In the genomic region with DNA sequence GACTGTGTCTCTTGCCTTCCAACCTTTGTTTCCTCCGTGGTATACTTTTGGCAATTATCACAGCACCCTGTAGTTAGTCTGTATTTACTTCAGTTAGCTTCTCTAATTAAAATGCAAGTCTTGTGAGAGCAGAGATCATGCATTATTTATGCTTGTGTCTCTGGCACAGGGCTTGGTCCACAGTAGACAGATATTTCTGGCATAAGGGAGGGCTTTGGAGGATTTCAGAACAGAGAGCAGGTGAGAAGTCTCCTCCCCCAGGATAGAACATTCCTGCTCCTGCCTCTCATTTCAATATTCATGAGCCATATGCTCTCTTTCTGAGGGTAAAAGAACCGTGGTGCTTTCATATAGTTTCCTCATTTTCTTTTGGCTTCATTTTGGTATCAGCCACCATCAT, we compare ENCODE assay signal across 16 mouse cellular contexts.
DNase-seq lines count a peak whose midpoint lies in the region; ATAC-seq lines count a peak whose summit lies in the region.
"Had no signal": no experiment of that assay in that cellular context is flagged by ENCODE, and none has a peak within 500 bp of the region (broad histone marks: within the 10 kb centered on the region; RNA-seq: fewer than 3 reads in every experiment).

No protein-coding gene starts in this region.

- H3K27ac ChIP-seq in forebrain, embryonic 14.5 days (ENCODE audit: low read depth, low read length) = peak overlapping the region; percentile 48; the same call in 1 of the 2 replicates
- no peak overlapping the region for H3K27ac ChIP-seq in hindbrain, embryonic 14.5 days
- H3K27ac ChIP-seq in neural tube, embryonic 13.5 days (replicated peaks) = no peak overlapping the region
- H3K27ac ChIP-seq: embryonic facial prominence, embryonic 13.5 days; heart, adult 2 months; layer of hippocampus, adult 2 months; limb, embryonic 13.5 days had no signal

- peak; percentile 23 for DNase-seq in left cerebral cortex, adult 11 months (ENCODE audit: low spot score)
- DNase-seq in left cerebral cortex, postnatal 4 days = no peak
- DNase-seq in forebrain, embryonic 14.5 days (ENCODE audit: low spot score) = peak; percentile 86
- peak; percentile 46 for DNase-seq in hindbrain, embryonic 14.5 days (ENCODE audit: low spot score)
- DNase-seq in ovary, postnatal 14 days (ENCODE audit: low spot score) = no peak
- no peak for DNase-seq in gastrocnemius, postnatal 4 days (ENCODE audit: low spot score in 2 of 2)
- DNase-seq: cerebellum, postnatal 14 days; heart, adult 2 months; heart, postnatal 10 days; kidney, adult 18-20 months; lung, adult 2 months; thymus, postnatal 25 days had no signal

- no peak overlapping the region for H3K9ac ChIP-seq in forebrain, embryonic 14.5 days (ENCODE audit: low read length)
- no peak overlapping the region for H3K9ac ChIP-seq in hindbrain, embryonic 14.5 days
- H3K9ac ChIP-seq in neural tube, embryonic 13.5 days = no peak overlapping the region
- H3K9ac ChIP-seq: embryonic facial prominence, embryonic 13.5 days; limb, embryonic 13.5 days had no signal

- H3K9me3 ChIP-seq in forebrain, embryonic 14.5 days (replicated peaks; ENCODE audit: control insufficient read depth, low read length) = no peaks in the 10 kb centered on the region
- no peaks in the 10 kb centered on the region for H3K9me3 ChIP-seq in hindbrain, embryonic 14.5 days (ENCODE audit: control insufficient read depth, low read length)
- H3K9me3 ChIP-seq in neural tube, embryonic 13.5 days = no peaks in the 10 kb centered on the region
- H3K9me3 ChIP-seq: embryonic facial prominence, embryonic 13.5 days; limb, embryonic 13.5 days had no signal

- peak; percentile 95 for ATAC-seq in forebrain, embryonic 14.5 days
- peak; percentile 85 for ATAC-seq in hindbrain, embryonic 14.5 days (ENCODE audit: low FRiP score)
- ATAC-seq in neural tube, embryonic 13.5 days (ENCODE audit: low read depth) = peak; percentile 66; the same call in 1 of the 2 replicates

- WGBS in forebrain, embryonic 14.5 days = 14% methylated on average over 2 of the region's 2 CpGs
- WGBS in hindbrain, embryonic 14.5 days = 21% methylated on average over 2 of the region's 2 CpGs
- WGBS in neural tube, embryonic 13.5 days = 28% methylated on average over 2 of the region's 2 CpGs

- no peaks in the 10 kb centered on the region for H3K27me3 ChIP-seq in forebrain, embryonic 14.5 days (replicated peaks; ENCODE audit: control insufficient read depth, insufficient read depth, low read length)
- no peaks in the 10 kb centered on the region for H3K27me3 ChIP-seq in hindbrain, embryonic 14.5 days (ENCODE audit: control insufficient read depth, insufficient read depth, low read length)
- H3K27me3 ChIP-seq in neural tube, embryonic 13.5 days = no peaks in the 10 kb centered on the region
- H3K27me3 ChIP-seq: embryonic facial prominence, embryonic 13.5 days; limb, embryonic 13.5 days had no signal

- H3K36me3 ChIP-seq in forebrain, embryonic 14.5 days (ENCODE audit: control insufficient read depth, insufficient read depth, low read length) = no peaks in the 10 kb centered on the region
- H3K36me3 ChIP-seq in hindbrain, embryonic 14.5 days (replicated peaks; ENCODE audit: control insufficient read depth, insufficient read depth) = no peaks in the 10 kb centered on the region
- no peaks in the 10 kb centered on the region for H3K36me3 ChIP-seq in neural tube, embryonic 13.5 days
- H3K36me3 ChIP-seq: embryonic facial prominence, embryonic 13.5 days; limb, embryonic 13.5 days had no signal

- peaks cover 6% of the 10 kb centered on the region for H3K4me1 ChIP-seq in forebrain, embryonic 14.5 days (ENCODE audit: control insufficient read depth, insufficient read depth, low read length)
- H3K4me1 ChIP-seq in hindbrain, embryonic 14.5 days (replicated peaks; ENCODE audit: control insufficient read depth, insufficient read depth, low read length) = peaks cover 7% of the 10 kb centered on the region; the same call in 1 of the 2 replicates
- H3K4me1 ChIP-seq in neural tube, embryonic 13.5 days (replicated peaks) = peaks cover 6% of the 10 kb centered on the region; the same call in 1 of the 2 replicates
- H3K4me1 ChIP-seq: embryonic facial prominence, embryonic 13.5 days; limb, embryonic 13.5 days had no signal

- H3K4me3 ChIP-seq in forebrain, embryonic 14.5 days (ENCODE audit: low read depth, low read length) = no peak overlapping the region
- no peak overlapping the region for H3K4me3 ChIP-seq in hindbrain, embryonic 14.5 days (replicated peaks; ENCODE audit: low read length)
- H3K4me3 ChIP-seq in neural tube, embryonic 13.5 days = no peak overlapping the region
- H3K4me3 ChIP-seq: embryonic facial prominence, embryonic 13.5 days; heart, adult 2 months; layer of hippocampus, adult 2 months; limb, embryonic 13.5 days had no signal

- no peak overlapping the region for H3K4me2 ChIP-seq in forebrain, embryonic 14.5 days (ENCODE audit: low read length)
- no peak overlapping the region for H3K4me2 ChIP-seq in hindbrain, embryonic 14.5 days (replicated peaks)
- H3K4me2 ChIP-seq in neural tube, embryonic 13.5 days = no peak overlapping the region
- H3K4me2 ChIP-seq: embryonic facial prominence, embryonic 13.5 days; limb, embryonic 13.5 days had no signal

- intact Hi-C loops in left cerebral cortex, postnatal 4 days (cut with DNase I) = no loop called here

Comparison
In these comparisons a context has a peak if more than half of its experiments do, and no peak if none do; other contexts are left out.
1. DNase-seq: peak in left cerebral cortex, adult 11 months (single experiment), forebrain, embryonic 14.5 days (single experiment) and hindbrain, embryonic 14.5 days (single experiment); none in left cerebral cortex, postnatal 4 days (single experiment), ovary, postnatal 14 days (single experiment) and gastrocnemius, postnatal 4 days (0 of 2).
2. Peak in every context shown above with its lines, with median percentiles within 50 percentile points of each other: ATAC-seq.